Mouse (Mus musculus) erythroblast, embryonic 14.5 days (primary cell): ENCODE results near the gene Sh3gl1. TPM values are rescaled to one million over a fixed set of nuclear protein-coding genes. Genes with fewer than 3 reads are reported as not detected.

ENCODE experiments used
- H3K27me3 ChIP-seq: 2 replicates; pipeline ENCODE4 v1.6.1; 2012; ENCODE audit warnings: inconsistent platforms; ENCODE audit not compliant: control insufficient read depth
- H3K36me3 ChIP-seq: 2 replicates; pipeline ENCODE4 v1.6.1; 2012; ENCODE audit warnings: mild to moderate bottlenecking, inconsistent platforms; ENCODE audit not compliant: control insufficient read depth
- H3K4me1 ChIP-seq: 2 replicates; pipeline ENCODE4 v1.6.1; 2012; ENCODE audit warnings: inconsistent platforms; ENCODE audit not compliant: control insufficient read depth
- H3K4me3 ChIP-seq: replicated peaks from 2 replicates; pipeline ENCODE3; 2012; ENCODE audit warnings: moderate library complexity, mild to moderate bottlenecking, inconsistent platforms
- H3K9me3 ChIP-seq: 2 replicates; pipeline ENCODE4 v1.6.1; 2012; ENCODE audit warnings: low read length, inconsistent platforms, mixed read lengths; ENCODE audit not compliant: control insufficient read depth
- GATA1 ChIP-seq: IDR thresholded peaks from 2 replicates; pipeline ENCODE4 v1.6.1; 2012; ENCODE audit warnings: low read length, inconsistent platforms, mixed read lengths
- TAL1 ChIP-seq: IDR thresholded peaks from 3 replicates; pipeline ENCODE4 v1.6.1; 2012; ENCODE audit warnings: low read length, inconsistent platforms, mixed read lengths
- polyA plus RNA-seq: library from polyadenylated mRNA; stranded (reverse); fragments of >175 nt; gene quantifications from 2 replicates; pipeline ENCODE4 v1.2.3, GENCODE M21; 2012

Sh3gl1 gene
- polyA plus RNA-seq, 1 experiment: 5.9 TPM

DNA sequence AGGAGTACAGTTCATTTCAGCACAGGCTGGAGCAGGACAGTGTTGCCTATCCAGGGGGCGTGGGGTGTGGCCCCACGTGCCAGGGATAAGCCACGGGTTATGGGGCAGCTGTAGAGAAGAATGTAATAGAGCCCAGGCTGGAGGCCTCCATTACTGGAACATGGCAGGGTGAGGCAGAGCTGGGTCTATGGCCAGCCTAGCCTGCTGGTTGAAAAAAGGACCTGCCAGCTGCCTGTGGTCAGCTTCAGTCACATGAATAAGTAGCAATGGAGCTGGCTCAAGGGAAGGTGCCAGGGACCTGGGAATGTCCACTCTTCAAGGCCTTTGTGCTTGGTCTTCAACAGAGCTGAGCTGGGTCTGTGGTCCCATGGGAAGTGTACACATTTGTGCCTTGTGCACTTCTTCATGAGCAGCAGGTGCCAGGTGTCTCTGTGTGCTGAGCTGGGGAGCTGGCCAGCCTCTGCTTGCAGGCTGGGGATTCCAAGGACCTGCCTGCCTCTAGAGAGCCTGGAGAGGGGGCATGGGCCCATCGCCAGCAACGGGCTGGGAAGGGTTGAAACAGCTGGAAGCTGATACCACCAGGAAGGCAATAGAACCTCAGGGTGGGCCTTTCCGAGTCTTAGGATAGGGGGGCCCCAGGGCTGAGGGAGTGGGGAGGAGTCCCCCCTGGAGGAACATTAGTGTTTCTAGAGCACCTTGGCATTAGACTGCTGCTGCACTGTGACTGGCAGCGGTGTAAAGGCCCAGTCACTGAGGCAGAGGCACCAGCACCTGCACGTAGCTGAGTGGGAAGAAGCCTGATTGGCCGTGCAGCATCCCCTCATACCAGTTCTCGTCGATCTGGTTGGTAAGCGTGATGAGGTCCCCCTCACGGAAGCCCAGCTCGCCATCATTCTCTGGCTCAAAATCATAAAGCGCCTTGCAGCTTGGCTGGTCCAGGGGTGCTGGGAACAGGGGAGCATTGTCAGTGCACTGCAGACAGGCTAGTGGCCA, 19.3 kb downstream of the Sh3gl1 start:
- TF ChIP-seq TAL1 (no peak), GATA1 (no peak)
- peaks cover 3% of the 10 kb centered on the region; the same call in 1 of the 2 replicates for H3K4me1 ChIP-seq
- H3K27me3 ChIP-seq: no peaks in the 10 kb centered on the region
- H3K36me3 ChIP-seq: peaks cover 79% of the 10 kb centered on the region
- no peak overlapping the region for H3K4me3 ChIP-seq
- H3K9me3 ChIP-seq: no peaks in the 10 kb centered on the region

DNA sequence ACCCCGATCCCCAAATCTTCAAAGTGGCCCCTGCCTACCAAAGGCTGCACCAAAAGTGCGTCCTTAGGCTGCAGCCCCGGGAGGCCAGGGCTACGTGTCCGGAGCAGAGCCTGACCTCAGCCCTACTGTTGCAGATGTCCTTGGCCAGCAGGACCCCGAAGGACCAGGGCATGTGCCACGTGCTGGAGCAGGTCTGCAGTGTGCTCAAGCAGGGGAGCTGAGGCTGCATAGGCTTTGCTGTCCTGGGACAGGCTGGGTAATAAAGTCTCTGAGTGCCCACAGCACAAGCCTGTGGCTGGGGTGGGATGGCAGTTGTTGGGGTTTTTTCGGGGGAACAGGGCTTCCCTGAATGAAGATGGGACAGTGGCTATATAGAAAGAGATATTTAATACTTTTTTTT, 20.1 kb downstream of the Sh3gl1 start:
- Histone ChIP-seq H3K36me3 (peaks cover 78% of the 10 kb centered on the region), H3K9me3 (no peaks in the 10 kb centered on the region), H3K27me3 (no peaks in the 10 kb centered on the region), H3K4me3 (no peak overlapping the region), H3K4me1 (no peaks in the 10 kb centered on the region; the same call in 1 of the 2 replicates)
- TF ChIP-seq GATA1 (no peak), TAL1 (no peak)

DNA sequence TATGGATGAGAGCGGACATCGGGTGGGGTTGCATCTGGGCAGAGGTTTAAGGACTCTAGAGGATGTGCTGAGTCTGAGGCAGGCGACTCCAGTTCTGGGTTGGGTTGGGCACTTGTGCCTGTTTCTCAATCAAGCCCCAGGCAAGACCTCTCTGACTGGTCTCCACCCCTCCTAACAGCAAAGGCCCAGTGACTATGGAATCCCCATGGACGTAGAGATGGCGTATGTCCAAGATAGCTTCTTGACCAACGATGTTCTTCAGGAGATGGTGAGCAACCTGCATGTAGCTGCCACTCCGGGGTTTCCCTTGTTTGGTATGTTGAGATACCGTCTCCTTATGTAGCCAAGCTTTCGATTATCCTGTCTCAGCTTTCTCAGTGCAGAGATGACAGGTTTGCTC, 21.1 kb downstream of the Sh3gl1 start:
- TF ChIP-seq GATA1: no peak
- no peak for TF ChIP-seq TAL1
- Histone ChIP-seq H3K36me3 (peaks cover 70% of the 10 kb centered on the region), H3K27me3 (no peaks in the 10 kb centered on the region)

DNA sequence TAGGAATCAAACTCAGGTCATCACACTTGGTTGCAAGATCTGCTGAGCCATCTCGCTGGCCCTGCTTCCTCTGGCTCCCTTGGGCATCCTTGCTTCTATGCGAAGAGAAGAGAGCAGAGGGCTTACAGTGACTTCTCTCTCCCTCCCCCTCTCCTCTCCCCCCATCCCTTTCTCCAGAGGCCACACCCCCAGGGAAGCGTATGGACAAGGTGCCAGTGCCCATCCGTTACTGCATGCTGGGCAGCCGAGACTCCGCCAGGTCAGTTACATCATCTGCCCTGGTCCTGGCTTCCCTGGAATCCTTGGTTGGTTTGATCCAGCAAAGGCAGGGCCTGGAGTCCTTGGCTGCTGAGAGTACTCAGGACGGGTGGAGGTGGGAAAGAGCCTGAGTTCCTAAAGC, 25.0 kb downstream of the Sh3gl1 start:
- no peak overlapping the region for H3K4me3 ChIP-seq
- H3K36me3 ChIP-seq: peaks cover 31% of the 10 kb centered on the region
- H3K4me1 ChIP-seq: peaks cover 37% of the 10 kb centered on the region
- TF ChIP-seq GATA1 (no peak), TAL1 (no peak)
- H3K27me3 ChIP-seq: no peaks in the 10 kb centered on the region
- no peaks in the 10 kb centered on the region for H3K9me3 ChIP-seq

More for the DNA sequence above, 21.1 kb downstream of the Sh3gl1 start:
- H3K9me3 ChIP-seq: no peaks in the 10 kb centered on the region
- H3K4me3 ChIP-seq: no peak overlapping the region
- peaks cover 7% of the 10 kb centered on the region for H3K4me1 ChIP-seq

DNA sequence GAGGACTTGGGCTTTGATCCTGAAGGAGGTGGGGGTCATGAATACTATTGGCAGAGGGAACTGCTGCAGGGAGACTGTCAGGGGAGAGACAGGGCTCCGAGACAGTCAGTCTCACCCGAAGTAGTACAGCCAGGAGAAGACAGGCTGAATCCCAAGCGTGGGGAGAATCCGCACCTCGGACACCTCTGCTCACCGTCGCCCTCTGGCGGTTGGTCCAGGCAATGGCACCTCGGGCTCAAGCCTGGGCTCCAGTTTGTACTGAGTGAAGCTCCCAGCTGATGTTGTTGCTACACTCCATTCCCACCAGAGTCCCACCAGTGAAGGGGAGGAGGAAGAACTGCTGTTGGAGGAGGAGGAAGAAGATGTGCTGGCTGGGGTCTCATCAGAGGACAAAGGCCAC, 25.8 kb downstream of the Sh3gl1 start:
- H3K27me3 ChIP-seq: no peaks in the 10 kb centered on the region
- H3K4me1 ChIP-seq: peaks cover 37% of the 10 kb centered on the region
- TF ChIP-seq TAL1 (no peak), GATA1 (no peak)
- no peaks in the 10 kb centered on the region for H3K9me3 ChIP-seq
- peaks cover 23% of the 10 kb centered on the region for H3K36me3 ChIP-seq
- H3K4me3 ChIP-seq: no peak overlapping the region

DNA sequence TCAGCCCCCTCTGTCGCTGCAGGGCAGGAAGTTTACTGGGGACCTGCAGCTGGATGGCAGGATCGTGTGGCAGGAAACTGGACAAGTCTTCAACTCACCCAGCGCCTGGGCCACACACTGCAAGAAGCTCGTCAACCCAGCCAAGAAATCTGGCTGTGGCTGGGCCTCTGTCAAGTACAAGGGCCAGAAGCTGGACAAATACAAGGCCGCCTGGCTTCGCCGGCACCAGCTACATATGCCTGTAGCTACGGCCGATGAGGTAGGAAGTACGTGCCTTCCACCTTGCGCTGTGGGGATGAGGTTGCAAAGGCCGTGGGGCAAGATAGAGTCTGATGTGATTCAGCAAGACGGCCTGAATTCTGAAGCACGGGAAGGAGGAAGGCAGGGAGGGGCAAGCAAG, 26.2 kb downstream of the Sh3gl1 start:
- TF ChIP-seq TAL1 (no peak), GATA1 (no peak)
- Histone ChIP-seq H3K4me1 (peaks cover 37% of the 10 kb centered on the region), H3K4me3 (peak overlapping the region; percentile 87), H3K27me3 (peaks cover 3% of the 10 kb centered on the region), H3K36me3 (peaks cover 19% of the 10 kb centered on the region), H3K9me3 (no peaks in the 10 kb centered on the region)

DNA sequence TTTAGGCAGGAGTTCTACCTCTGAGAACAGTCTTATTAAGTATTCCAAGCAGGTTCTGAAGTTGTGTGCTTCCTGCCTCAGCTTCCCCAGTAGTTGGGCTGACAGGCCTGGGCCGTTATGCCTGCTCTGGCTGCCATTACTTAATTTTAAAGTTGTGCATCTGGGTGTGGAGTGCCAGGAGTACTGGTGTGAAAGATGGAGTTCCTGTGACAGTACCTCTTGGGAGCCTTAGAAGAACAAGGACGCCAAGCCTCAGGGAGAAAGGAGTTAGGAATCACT, 26.5 kb downstream of the Sh3gl1 start:
- Histone ChIP-seq H3K27me3 (peaks cover 6% of the 10 kb centered on the region), H3K4me3 (peak overlapping the region; percentile 87), H3K9me3 (no peaks in the 10 kb centered on the region), H3K4me1 (peaks cover 37% of the 10 kb centered on the region), H3K36me3 (peaks cover 16% of the 10 kb centered on the region)
- TF ChIP-seq GATA1 (no peak), TAL1 (no peak)

DNA sequence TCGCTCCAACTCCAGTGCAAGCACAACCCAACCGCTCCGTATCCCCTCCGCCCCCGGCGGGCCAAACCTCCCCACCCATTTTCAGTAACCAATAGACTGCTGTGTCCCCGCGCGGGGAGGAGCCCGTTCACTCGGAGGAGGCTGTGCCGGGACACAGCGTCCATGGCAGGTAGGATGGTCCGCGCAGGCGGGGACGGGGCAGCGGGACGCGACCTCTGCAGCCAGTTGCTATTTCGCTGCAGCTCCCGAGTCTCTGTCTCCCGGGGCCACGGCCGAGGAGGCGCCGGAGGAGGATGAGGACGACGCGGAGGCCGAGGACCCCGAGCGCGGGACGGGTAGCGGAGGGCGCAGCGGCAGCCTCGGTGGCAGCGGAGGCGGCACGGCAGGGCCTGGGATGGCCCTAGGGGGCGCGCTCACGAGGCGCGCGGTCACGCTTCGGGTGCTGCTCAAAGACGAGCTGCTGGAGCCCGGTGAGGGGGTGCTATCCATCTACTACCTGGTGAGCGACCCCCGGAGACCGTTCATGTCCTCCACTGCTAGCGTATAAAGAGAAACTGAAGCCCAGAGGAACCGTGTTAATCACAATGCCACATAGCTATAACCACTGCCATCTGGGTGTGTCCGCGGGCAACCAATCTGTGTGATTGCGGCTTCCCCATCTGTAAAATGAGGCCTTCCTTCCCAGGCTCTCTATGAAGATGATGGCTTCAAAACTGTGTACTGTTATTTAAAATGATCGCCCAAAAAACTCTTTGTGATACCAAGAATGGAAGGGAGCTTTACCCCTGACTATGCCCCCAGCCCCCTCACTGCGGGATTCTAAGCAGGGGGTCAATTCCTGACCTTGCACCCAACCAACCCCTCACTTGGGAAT, 27.1 kb downstream of the Sh3gl1 start:
- Histone ChIP-seq H3K4me1 (peaks cover 37% of the 10 kb centered on the region), H3K27me3 (peaks cover 11% of the 10 kb centered on the region), H3K4me3 (peak overlapping the region; percentile 87), H3K9me3 (no peaks in the 10 kb centered on the region), H3K36me3 (peaks cover 13% of the 10 kb centered on the region)
- TF ChIP-seq TAL1: no peak
- TF ChIP-seq GATA1: no peak

DNA sequence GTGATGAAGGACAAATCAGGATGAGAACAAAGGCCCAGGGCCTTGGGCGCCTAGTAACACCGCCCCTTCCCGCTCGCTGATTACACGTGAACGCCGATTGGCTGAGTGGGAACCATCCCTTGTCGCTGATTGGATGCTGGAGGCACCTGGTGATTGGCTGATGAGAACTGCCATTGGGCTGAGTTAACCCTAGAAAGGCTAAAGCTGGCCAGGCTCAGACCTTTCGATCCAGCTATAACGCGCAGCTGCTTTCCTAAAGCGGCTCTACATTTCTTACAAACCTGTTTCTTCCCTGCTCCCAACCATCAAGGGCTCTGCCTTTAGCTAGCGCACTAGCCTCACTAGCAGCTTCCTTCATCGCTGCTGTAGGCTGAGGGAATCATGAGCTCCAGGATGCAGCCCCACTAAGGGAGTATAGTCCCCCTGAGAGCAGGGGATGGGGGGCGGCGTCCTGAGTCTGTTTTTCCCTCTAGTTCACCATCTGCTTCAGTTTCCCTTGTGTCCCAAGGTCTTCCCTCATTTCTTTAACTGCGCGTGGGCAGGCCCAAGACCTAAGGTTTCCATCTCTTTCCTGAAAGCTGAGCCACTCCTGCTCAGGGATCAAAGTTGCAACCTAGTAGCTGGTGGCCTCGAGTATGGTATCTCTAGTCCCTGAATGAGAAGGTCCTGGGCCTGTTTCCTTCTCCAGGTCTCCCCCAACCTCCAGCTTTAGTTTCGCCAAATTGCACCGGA, 27.9 kb downstream of the Sh3gl1 start:
- peak overlapping the region; percentile 87 for H3K4me3 ChIP-seq
- H3K27me3 ChIP-seq: peaks cover 11% of the 10 kb centered on the region
- H3K9me3 ChIP-seq: no peaks in the 10 kb centered on the region
- H3K36me3 ChIP-seq: peaks cover 13% of the 10 kb centered on the region
- peak; percentile 68 for TF ChIP-seq GATA1
- TF ChIP-seq TAL1: no peak
- H3K4me1 ChIP-seq: peaks cover 37% of the 10 kb centered on the region
